Mouse (Mus musculus): Measurements from ENCODE around the gene Hps4.

GRCm38 (mm10) chr5:112382641-112383330 lies 39.9 kb downstream of the Hps4 start:
- TF ChIP-seq CTCF (IDR thresholded peaks at IDR 0.05; ENCODE audit: low read depth) (no peak), EP300 (IDR thresholded peaks at IDR 0.05; ENCODE audit: low read depth) (no peak)
